19 mouse cellular contexts compared by ENCODE assay signal in the genomic region with DNA sequence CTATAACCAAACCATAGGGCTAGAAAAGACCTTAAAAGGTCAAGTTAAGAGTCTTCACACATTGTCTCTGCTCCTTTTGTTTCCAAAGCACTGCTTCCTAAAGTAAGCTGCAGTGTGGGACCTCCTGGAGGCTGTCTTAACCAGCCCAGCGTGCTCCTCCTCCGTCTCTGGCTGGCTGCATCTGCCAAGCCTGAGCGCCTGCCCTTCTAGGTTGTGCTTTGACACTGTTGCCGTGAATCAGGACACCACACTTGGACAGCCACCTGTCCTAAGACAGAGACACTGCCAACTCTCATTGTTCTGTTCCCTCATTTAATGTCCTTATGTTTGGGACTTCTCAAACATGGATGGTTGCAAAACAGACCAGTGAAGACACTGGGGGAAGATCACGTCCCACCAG. TPM values are rescaled to one million over a fixed set of nuclear protein-coding genes. Genes with fewer than 3 reads are reported as not detected.
DNase-seq lines count a peak whose midpoint lies in the region; ATAC-seq and TF ChIP-seq lines count a peak whose summit lies in the region.
"Had no signal": no experiment of that assay in that cellular context is flagged by ENCODE, and none has a peak within 500 bp of the region (broad histone marks: within the 10 kb centered on the region; RNA-seq: fewer than 3 reads in every experiment).

No protein-coding gene starts in this region.

- H3K9ac ChIP-seq in kidney, postnatal 0 days (ENCODE audit: low read depth, low read length) = no peak overlapping the region
- H3K9ac ChIP-seq: embryonic facial prominence, embryonic 15.5 days; intestine, embryonic 15.5 days; limb, embryonic 15.5 days; liver, embryonic 15.5 days; midbrain, embryonic 12.5 days; neural tube, embryonic 12.5 days had no signal

- no peak for TF ChIP-seq POLR2A in kidney, adult 2 months (IDR thresholded peaks at IDR 0.05; ENCODE audit: low read depth, low read length)

- peaks cover 24% of the 10 kb centered on the region for H3K4me1 ChIP-seq in kidney, adult 2 months (ENCODE audit: control insufficient read depth, insufficient read depth, low read length)
- H3K4me1 ChIP-seq in kidney, postnatal 0 days (replicated peaks; ENCODE audit: insufficient read depth, low read length) = peaks cover 4% of the 10 kb centered on the region; the same call in 1 of the 2 replicates
- H3K4me1 ChIP-seq: embryonic facial prominence, embryonic 15.5 days; limb, embryonic 15.5 days; neural tube, embryonic 12.5 days had no signal

- peak; percentile 45; the same call in 1 of the 2 replicates for ATAC-seq in frontal cortex, adult (ENCODE audit: low TSS enrichment)
- peak; percentile 74 for ATAC-seq in kidney, postnatal 0 days (replicated peaks; ENCODE audit: low FRiP score, low read depth)
- no peak for ATAC-seq in granulocyte monocyte progenitor cell, adult 5-6 weeks (replicated peaks; ENCODE audit: poor library complexity, severe bottlenecking)
- ATAC-seq: forebrain, embryonic 16.5 days; intestine, embryonic 15.5 days had no signal

- no peaks in the 10 kb centered on the region for H3K9me3 ChIP-seq in kidney, postnatal 0 days (replicated peaks; ENCODE audit: low read length)
- H3K9me3 ChIP-seq: embryonic facial prominence, embryonic 15.5 days; intestine, embryonic 15.5 days; limb, embryonic 15.5 days; liver, embryonic 15.5 days had no signal

- 51% methylated on average over 5 of the region's 5 CpGs for WGBS in kidney, adult 2 months
- WGBS in kidney, postnatal 0 days = 48% methylated on average over 5 of the region's 5 CpGs

- no peak for TF ChIP-seq CTCF in kidney, adult 2 months (conservative IDR thresholded peaks at IDR 0.05; ENCODE audit: insufficient read depth, insufficient read length, low read depth, low read length)
- TF ChIP-seq CTCF in kidney, postnatal 0 days (IDR thresholded peaks at IDR 0.05; ENCODE audit: low read depth) = no peak

- no peaks in the 10 kb centered on the region; the same call in 1 of the 2 replicates for H3K36me3 ChIP-seq in kidney, adult 2 months (ENCODE audit: control insufficient read depth, insufficient read depth, low read length)
- H3K36me3 ChIP-seq in kidney, postnatal 0 days (ENCODE audit: insufficient read depth, low read length) = no peaks in the 10 kb centered on the region
- H3K36me3 ChIP-seq: liver, embryonic 15.5 days had no signal

- H3K4me3 ChIP-seq in kidney, adult 2 months (ENCODE audit: insufficient read depth, low read depth, low read length) = no peak overlapping the region
- no peak overlapping the region for H3K4me3 ChIP-seq in kidney, postnatal 0 days (replicated peaks; ENCODE audit: low read depth, low read length)
- H3K4me3 ChIP-seq: embryonic facial prominence, embryonic 15.5 days; intestine, embryonic 15.5 days; limb, embryonic 15.5 days; liver, embryonic 15.5 days; midbrain, embryonic 12.5 days; neural tube, embryonic 12.5 days had no signal

- no peak overlapping the region for H3K4me2 ChIP-seq in kidney, postnatal 0 days (ENCODE audit: low read length)
- H3K4me2 ChIP-seq: embryonic facial prominence, embryonic 15.5 days; intestine, embryonic 15.5 days; limb, embryonic 15.5 days; liver, embryonic 15.5 days; midbrain, embryonic 12.5 days; neural tube, embryonic 12.5 days had no signal

- H3K27ac ChIP-seq in kidney, adult 2 months (ENCODE audit: insufficient read depth, low read depth, low read length) = peak overlapping the region; percentile 51; the same call in 1 of the 2 replicates
- H3K27ac ChIP-seq in kidney, postnatal 0 days = peak overlapping the region; percentile 57
- H3K27ac ChIP-seq: embryonic facial prominence, embryonic 15.5 days; intestine, embryonic 15.5 days; limb, embryonic 15.5 days; liver, embryonic 15.5 days; macrophage; midbrain, embryonic 12.5 days; neural tube, embryonic 12.5 days had no signal

- DNase-seq in frontal cortex, postnatal 25 days (ENCODE audit: low spot score in 2 of 2) = no peak
- DNase-seq in kidney, adult 2 months = peak; percentile 62
- DNase-seq in kidney, postnatal 14 days = no peak
- DNase-seq in brain, adult 2 months (ENCODE audit: low read depth, low spot score) = peak; percentile 35
- DNase-seq in kidney, postnatal 0 days (ENCODE audit: low spot score) = peak; percentile 37
- DNase-seq: adrenal gland, adult 8-10 months; heart, adult 18-20 months; spleen, adult 18-20 months; thymus, postnatal 36 days had no signal

- H3K27me3 ChIP-seq in kidney, adult 2 months (replicated peaks; ENCODE audit: control insufficient read depth, insufficient read depth, low read length) = no peaks in the 10 kb centered on the region
- H3K27me3 ChIP-seq in kidney, postnatal 0 days (ENCODE audit: insufficient read depth, low read length) = no peaks in the 10 kb centered on the region
- H3K27me3 ChIP-seq: embryonic facial prominence, embryonic 15.5 days; intestine, embryonic 15.5 days; limb, embryonic 15.5 days; liver, embryonic 15.5 days; midbrain, embryonic 12.5 days; neural tube, embryonic 12.5 days had no signal

RNA-seq across cellular contexts. Expression of a gene that starts 51.6 kb away (rescaled TPM):
- polyA plus RNA-seq in kidney, adult 2 months (2012; rRNA removed) = 945 and 1,094 TPM in 2 replicates
- polyA plus RNA-seq in kidney, postnatal 0 days (2015; fragmentation: Nextera tagmentation; extraction: Ambion mirVana) = 720 and 731 TPM in 2 replicates
- 7.5 and 8.7 TPM in 2 replicates for total RNA-seq in granulocyte monocyte progenitor cell, adult 5-6 weeks (2014; fragmentation: Nextera tagmentation)
- 5.6 and 8.1 TPM in 2 replicates for total RNA-seq in granulocyte monocyte progenitor cell, adult 5-6 weeks (2017)

Comparison
In these comparisons a context has a peak if more than half of its experiments do, and no peak if none do; other contexts are left out.
1. DNase-seq: peak in kidney, adult 2 months (single experiment), brain, adult 2 months (single experiment) and kidney, postnatal 0 days (single experiment); none in frontal cortex, postnatal 25 days (0 of 2) and kidney, postnatal 14 days (single experiment).